Mouse (Mus musculus) kidney, embryonic 14.5 days (tissue): Measurements from ENCODE around the gene Serinc1. TPM values are rescaled to one million over a fixed set of nuclear protein-coding genes. Genes with fewer than 3 reads are reported as not detected.

Source experiments
- ATAC-seq: fragments of 200-750 bp; cut with Nextera tagmentation; 2 replicates; pipeline ENCODE4 v1.8.0; 2017; ENCODE audit warnings: moderate number of reproducible peaks, mild to moderate bottlenecking, moderate TSS enrichment, moderate library complexity; ENCODE audit not compliant: low FRiP score, low TSS enrichment
- H3K27ac ChIP-seq: fragments of 300-500 bp; sonication (generic); 2 replicates; pipeline ENCODE4 v1.5.1; 2014; ENCODE audit warnings: low read depth, mild to moderate bottlenecking, low read length, moderate library complexity, mixed read lengths
- H3K27me3 ChIP-seq: fragments of 300-500 bp; sonication (generic); 2 replicates; pipeline ENCODE4 v1.6.1; 2014; ENCODE audit warnings: mild to moderate bottlenecking, low read length; ENCODE audit not compliant: control insufficient read depth, insufficient read depth
- H3K36me3 ChIP-seq: fragments of 300-500 bp; sonication (generic); 2 replicates; pipeline ENCODE4 v1.6.1; 2014; ENCODE audit warnings: low read length, mixed read lengths; ENCODE audit not compliant: control insufficient read depth, insufficient read depth
- H3K4me1 ChIP-seq: fragments of 300-500 bp; sonication (generic); 2 replicates; pipeline ENCODE4 v1.6.1; 2014; ENCODE audit warnings: low read length, mixed read lengths; ENCODE audit not compliant: control insufficient read depth, insufficient read depth
- H3K4me2 ChIP-seq: fragments of 300-500 bp; sonication (generic); replicated peaks from 2 replicates; pipeline ENCODE4 v1.6.1; 2014; ENCODE audit warnings: low read depth, mild to moderate bottlenecking, low read length
- H3K4me3 ChIP-seq: fragments of 300-500 bp; sonication (generic); 2 replicates; pipeline ENCODE4 v1.5.1; 2014; ENCODE audit warnings: mild to moderate bottlenecking, low read length
- H3K9ac ChIP-seq: fragments of 300-500 bp; sonication (generic); 2 replicates; pipeline ENCODE4 v1.6.1; 2014; ENCODE audit warnings: low read depth, mild to moderate bottlenecking, low read length, moderate library complexity
- H3K9me3 ChIP-seq: fragments of 300-500 bp; sonication (generic); 2 replicates; pipeline ENCODE4 v1.6.1; 2016; ENCODE audit warnings: low read length; ENCODE audit not compliant: control insufficient read depth
- WGBS: fragments of 180-500 bp; shearing (Covaris S2); extraction: QIAGEN DNeasy Blood & Tissue Kit; methylation state at CpG from one replicate; pipeline ENCODE4 v1.1.7; 2014; 5-methylcytosine and 5-hydroxymethylcytosine counted together
- polyA plus RNA-seq: library from polyadenylated mRNA; unstranded; fragments of >200 nt; fragmentation: Nextera tagmentation; extraction: Ambion mirVana; gene quantifications from 2 replicates; pipeline ENCODE4 v1.2.1, GENCODE M21; 2014

Serinc1 gene
- polyA plus RNA-seq = 124 and 154 TPM in 2 replicates

- ATAC-seq = peak; percentile 100
- no peaks in the 10 kb centered on the region for H3K9me3 ChIP-seq
- peak within 1 kb of the TSS; percentile 94 for H3K4me3 ChIP-seq
- peak within 1 kb of the TSS; percentile 88 for H3K9ac ChIP-seq
- no peaks in the 10 kb centered on the region for H3K27me3 ChIP-seq
- peak within 1 kb of the TSS; percentile 89 for H3K27ac ChIP-seq
- H3K4me1 ChIP-seq = peaks cover 3% of the 10 kb centered on the region; the same call in 1 of the 2 replicates
- no peaks in the 10 kb centered on the region; the same call in 1 of the 2 replicates for H3K36me3 ChIP-seq
- WGBS = 13% methylated on average over 47 of the region's 49 CpGs
- peak within 1 kb of the TSS; percentile 51 for H3K4me2 ChIP-seq
Observed at GRCm38 (mm10) chr10:57532218-57533101, at the start of gene Serinc1. Gene Serinc1, minus strand, starts transcription at chr10:57532530.

- Histone ChIP-seq H3K9ac (no peak overlapping the region), H3K9me3 (no peaks in the 10 kb centered on the region), H3K4me1 (no peaks in the 10 kb centered on the region), H3K27ac (no peak overlapping the region), H3K27me3 (no peaks in the 10 kb centered on the region), H3K4me2 (no peak overlapping the region), H3K36me3 (no peaks in the 10 kb centered on the region), H3K4me3 (no peak overlapping the region)
- WGBS = 78% methylated on average over 2 of the region's 2 CpGs
- no peak for ATAC-seq
Observed at GRCm38 (mm10) chr10:57576721-57577120, 44.4 kb upstream of the Serinc1 start.

- no peaks in the 10 kb centered on the region for H3K27me3 ChIP-seq
- no peak overlapping the region for H3K27ac ChIP-seq
- no peaks in the 10 kb centered on the region for H3K36me3 ChIP-seq
- no peak overlapping the region for H3K4me2 ChIP-seq
- no peak overlapping the region for H3K9ac ChIP-seq
- H3K4me1 ChIP-seq = no peaks in the 10 kb centered on the region
- no peak overlapping the region for H3K4me3 ChIP-seq
- ATAC-seq = no peak
- no peaks in the 10 kb centered on the region for H3K9me3 ChIP-seq
- 84% methylated on average over 4 of the region's 4 CpGs for WGBS
Observed at GRCm38 (mm10) chr10:57572130-57572529, 39.8 kb upstream of the Serinc1 start.

- WGBS = 41% methylated on average over 8 of the region's 8 CpGs
- H3K27me3 ChIP-seq = no peaks in the 10 kb centered on the region
- H3K9ac ChIP-seq = no peak overlapping the region
- no peak overlapping the region for H3K4me3 ChIP-seq
- no peak for ATAC-seq
- no peaks in the 10 kb centered on the region for H3K36me3 ChIP-seq
- H3K9me3 ChIP-seq = no peaks in the 10 kb centered on the region
- no peak overlapping the region for H3K4me2 ChIP-seq
- no peak overlapping the region for H3K27ac ChIP-seq
- no peaks in the 10 kb centered on the region for H3K4me1 ChIP-seq
Observed at GRCm38 (mm10) chr10:57571211-57571730, 38.9 kb upstream of the Serinc1 start.

- no peak for ATAC-seq
- Histone ChIP-seq H3K9ac (no peak overlapping the region), H3K36me3 (no peaks in the 10 kb centered on the region), H3K9me3 (no peaks in the 10 kb centered on the region), H3K27me3 (no peaks in the 10 kb centered on the region), H3K4me3 (no peak overlapping the region), H3K4me2 (no peak overlapping the region), H3K4me1 (no peaks in the 10 kb centered on the region), H3K27ac (no peak overlapping the region)
- 83% methylated on average over 13 of the region's 13 CpGs for WGBS
Observed at GRCm38 (mm10) chr10:57569023-57569931, 36.9 kb upstream of the Serinc1 start.

GRCm38 (mm10) chr10:57566221-57566620 is 33.9 kb upstream of the Serinc1 start:
- no peaks in the 10 kb centered on the region for H3K4me1 ChIP-seq
- no peak overlapping the region for H3K27ac ChIP-seq
- WGBS = 38% methylated on average over 1 of the region's 1 CpGs

GRCm38 (mm10) chr10:57557597-57557996 is 25.3 kb upstream of the Serinc1 start:
- Histone ChIP-seq H3K36me3 (no peaks in the 10 kb centered on the region), H3K27me3 (no peaks in the 10 kb centered on the region), H3K9me3 (no peaks in the 10 kb centered on the region), H3K4me2 (no peak overlapping the region), H3K27ac (no peak overlapping the region), H3K9ac (no peak overlapping the region), H3K4me3 (no peak overlapping the region), H3K4me1 (no peaks in the 10 kb centered on the region)
- 89% methylated on average over 5 of the region's 5 CpGs for WGBS
- no peak for ATAC-seq

More at GRCm38 (mm10) chr10:57566221-57566620, 33.9 kb upstream of the Serinc1 start:
- ATAC-seq = no peak
- H3K27me3 ChIP-seq = no peaks in the 10 kb centered on the region
- no peak overlapping the region for H3K9ac ChIP-seq
- H3K4me2 ChIP-seq = no peak overlapping the region
- no peaks in the 10 kb centered on the region for H3K36me3 ChIP-seq
- no peak overlapping the region for H3K4me3 ChIP-seq
- no peaks in the 10 kb centered on the region for H3K9me3 ChIP-seq

- Histone ChIP-seq H3K4me2 (no peak overlapping the region), H3K4me3 (no peak overlapping the region), H3K36me3 (no peaks in the 10 kb centered on the region), H3K9me3 (no peaks in the 10 kb centered on the region), H3K27ac (no peak overlapping the region), H3K27me3 (no peaks in the 10 kb centered on the region), H3K9ac (no peak overlapping the region), H3K4me1 (no peaks in the 10 kb centered on the region)
- WGBS = 89% methylated on average over 1 of the region's 1 CpGs
- no peak for ATAC-seq
Observed at GRCm38 (mm10) chr10:57553719-57554118, 21.4 kb upstream of the Serinc1 start.
